Mouse (Mus musculus) cerebellum, adult 2 months (tissue): ENCODE results near the gene Gad2.

Experiments used
- CTCF ChIP-seq: fragments of 200-500 bp; IDR thresholded peaks from 2 replicates; pipeline ENCODE4 v1.5.1; 2011; ENCODE audit warnings: low read depth, mild to moderate bottlenecking, control low read depth, low read length, moderate library complexity, borderline replicate concordance; ENCODE audit not compliant: insufficient read depth
- POLR2A ChIP-seq: fragments of 200-500 bp; IDR thresholded peaks from 2 replicates; pipeline ENCODE4 v1.6.1; 2011; ENCODE audit warnings: low read length, control low read depth, borderline replicate concordance; ENCODE audit not compliant: insufficient read depth

DNA sequence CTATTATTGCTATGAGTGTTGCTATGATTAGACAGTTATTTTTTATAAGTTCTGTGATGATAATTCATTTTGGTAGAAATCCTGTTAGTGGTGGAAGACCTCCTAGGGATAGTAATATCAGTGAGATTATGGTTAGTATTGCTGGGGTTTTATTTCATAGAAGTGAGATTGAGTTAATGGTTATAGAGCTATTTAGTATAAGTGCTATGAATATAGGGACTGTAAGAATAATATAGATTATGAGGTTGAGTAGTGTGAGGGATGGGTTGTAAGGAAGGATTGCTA lies 31.9 kb upstream of the Gad2 start:
- no peak for TF ChIP-seq POLR2A
- no peak for TF ChIP-seq CTCF
